Mouse (Mus musculus): Measurements from ENCODE around the gene Creld2. TPM values are rescaled to one million over a fixed set of nuclear protein-coding genes. Genes with fewer than 3 reads are reported as not detected.

Creld2 gene
- polyA plus RNA-seq, 1 experiment from 2014 or later: 94.9 TPM

DNA sequence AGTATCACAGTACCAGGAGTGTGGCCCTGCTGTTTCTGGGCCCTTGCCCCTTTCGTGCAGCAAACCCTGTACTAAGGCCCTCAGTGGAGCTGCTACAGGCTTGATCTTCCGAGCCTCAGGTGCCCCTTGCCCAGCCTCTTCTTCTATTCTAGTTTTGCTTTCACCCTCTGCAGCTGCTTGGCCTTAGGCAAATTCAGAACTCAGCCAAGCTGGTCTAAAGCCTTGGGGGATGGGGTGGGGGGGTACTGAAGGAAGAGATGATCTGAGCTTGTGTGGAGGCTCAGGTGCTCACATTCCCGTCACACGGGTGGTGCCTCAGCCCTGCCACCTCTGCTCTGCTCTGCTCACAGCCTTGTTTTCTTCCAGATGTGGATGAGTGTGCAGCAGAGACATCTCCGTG is 3.9 kb downstream of the Creld2 start:
- Histone ChIP-seq H3K36me3 (ENCODE audit: control insufficient read depth, insufficient read depth, low read length) (peaks cover 12% of the 10 kb centered on the region), H3K4me2 (ENCODE audit: low read depth, severe bottlenecking) (no peak overlapping the region), H3K27me3 (ENCODE audit: control insufficient read depth, insufficient read depth, low read length) (no peaks in the 10 kb centered on the region), H3K27ac (replicated peaks; ENCODE audit: low read depth, low read length) (no peak overlapping the region), H3K9me3 (ENCODE audit: control insufficient read depth, low read length) (no peaks in the 10 kb centered on the region), H3K4me1 (ENCODE audit: control insufficient read depth, insufficient read depth, low read length) (peaks cover 4% of the 10 kb centered on the region; the same call in 1 of the 2 replicates), H3K9ac (ENCODE audit: low read length) (no peak overlapping the region), H3K4me3 (ENCODE audit: low read depth, low read length) (no peak overlapping the region)
- 92% methylated on average over 5 of the region's 5 CpGs for WGBS
- DNase-seq (ENCODE audit: low spot score) (no peak), ATAC-seq (ENCODE audit: insufficient number of reproducible peaks, low FRiP score, low TSS enrichment, low read depth) (no peak)

DNA sequence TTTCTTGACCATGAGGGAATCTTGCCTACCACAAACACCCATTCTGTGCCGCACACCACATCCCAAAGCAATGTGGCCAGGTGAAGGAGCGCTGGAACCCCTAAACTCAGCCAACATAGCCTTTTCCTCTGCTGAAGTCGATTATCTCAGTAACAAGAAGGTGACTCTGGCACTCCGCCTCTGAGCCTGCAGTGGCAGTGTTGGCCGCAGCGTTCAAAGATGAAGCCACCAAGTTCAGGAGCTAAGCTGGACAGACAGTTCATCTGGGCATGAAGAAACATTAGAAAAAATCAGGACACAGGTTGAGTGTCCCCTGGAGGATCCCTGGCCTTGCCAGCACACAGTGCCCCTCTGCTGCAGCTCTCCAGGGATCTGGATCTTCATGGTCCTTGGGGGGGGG is 8.0 kb downstream of the Creld2 start:
- Histone ChIP-seq H3K4me1 (ENCODE audit: control insufficient read depth, insufficient read depth, low read length) (no peaks in the 10 kb centered on the region), H3K9ac (ENCODE audit: low read length) (no peak overlapping the region), H3K36me3 (ENCODE audit: control insufficient read depth, insufficient read depth, low read length) (peaks cover 10% of the 10 kb centered on the region), H3K27ac (replicated peaks; ENCODE audit: low read depth, low read length) (no peak overlapping the region), H3K4me3 (ENCODE audit: low read depth, low read length) (no peak overlapping the region), H3K4me2 (ENCODE audit: low read depth, severe bottlenecking) (no peak overlapping the region), H3K27me3 (ENCODE audit: control insufficient read depth, insufficient read depth, low read length) (no peaks in the 10 kb centered on the region), H3K9me3 (ENCODE audit: control insufficient read depth, low read length) (no peaks in the 10 kb centered on the region)
- ATAC-seq (ENCODE audit: insufficient number of reproducible peaks, low FRiP score, low TSS enrichment, low read depth): no peak
- DNase-seq (ENCODE audit: low spot score): no peak
- WGBS: 87% methylated on average over 6 of the region's 6 CpGs

DNA sequence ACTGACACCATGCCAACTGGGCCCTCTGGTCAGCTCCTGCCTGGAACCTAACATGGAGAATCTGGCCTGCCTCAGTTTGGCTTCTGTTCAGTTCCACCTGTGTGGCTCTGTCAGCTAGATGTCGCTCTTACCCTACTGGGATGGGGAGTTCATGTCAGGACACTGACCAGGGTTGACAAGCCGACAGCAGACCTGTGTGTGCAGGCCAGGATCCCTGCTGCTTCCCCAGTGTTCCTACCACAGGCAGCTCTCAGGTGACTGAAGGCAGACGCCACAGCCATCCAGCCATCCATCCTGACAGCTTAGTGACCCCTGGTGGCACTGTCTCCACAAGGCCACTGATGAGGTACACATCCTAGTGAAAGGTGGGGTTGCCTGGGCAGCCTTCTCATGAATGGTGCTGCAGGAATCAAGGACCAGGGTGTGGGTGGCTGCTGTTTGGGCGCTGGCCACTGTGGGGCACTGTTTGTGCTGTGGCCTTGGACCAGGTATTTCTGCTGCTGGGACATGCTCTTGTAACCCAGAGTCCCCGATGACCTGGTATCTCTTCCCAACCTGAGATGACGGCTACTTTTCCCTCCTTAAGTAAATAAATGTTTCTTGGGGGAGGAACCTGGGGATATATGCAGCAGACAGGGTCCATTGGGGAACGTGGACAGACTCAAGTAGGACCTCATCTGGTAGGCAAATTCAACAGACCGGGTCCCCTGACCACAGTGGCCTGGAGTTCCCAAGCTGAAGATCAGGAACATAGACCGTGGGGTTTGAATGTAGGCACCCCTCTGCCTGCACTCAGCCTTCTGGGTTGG is 8.7 kb downstream of the Creld2 start:
- peak; percentile 20; the same call in 1 of the 2 replicates for ATAC-seq (ENCODE audit: insufficient number of reproducible peaks, low FRiP score, low TSS enrichment, low read depth)
- Histone ChIP-seq H3K4me2 (ENCODE audit: low read depth, severe bottlenecking) (no peak overlapping the region), H3K27me3 (ENCODE audit: control insufficient read depth, insufficient read depth, low read length) (no peaks in the 10 kb centered on the region), H3K9me3 (ENCODE audit: control insufficient read depth, low read length) (no peaks in the 10 kb centered on the region), H3K9ac (ENCODE audit: low read length) (no peak overlapping the region), H3K36me3 (ENCODE audit: control insufficient read depth, insufficient read depth, low read length) (peaks cover 7% of the 10 kb centered on the region; the same call in 1 of the 2 replicates), H3K27ac (replicated peaks; ENCODE audit: low read depth, low read length) (no peak overlapping the region), H3K4me3 (ENCODE audit: low read depth, low read length) (no peak overlapping the region), H3K4me1 (ENCODE audit: control insufficient read depth, insufficient read depth, low read length) (no peaks in the 10 kb centered on the region)
- DNase-seq (ENCODE audit: low spot score): peak; percentile 81
- WGBS: 28% methylated on average over 9 of the region's 9 CpGs

DNA sequence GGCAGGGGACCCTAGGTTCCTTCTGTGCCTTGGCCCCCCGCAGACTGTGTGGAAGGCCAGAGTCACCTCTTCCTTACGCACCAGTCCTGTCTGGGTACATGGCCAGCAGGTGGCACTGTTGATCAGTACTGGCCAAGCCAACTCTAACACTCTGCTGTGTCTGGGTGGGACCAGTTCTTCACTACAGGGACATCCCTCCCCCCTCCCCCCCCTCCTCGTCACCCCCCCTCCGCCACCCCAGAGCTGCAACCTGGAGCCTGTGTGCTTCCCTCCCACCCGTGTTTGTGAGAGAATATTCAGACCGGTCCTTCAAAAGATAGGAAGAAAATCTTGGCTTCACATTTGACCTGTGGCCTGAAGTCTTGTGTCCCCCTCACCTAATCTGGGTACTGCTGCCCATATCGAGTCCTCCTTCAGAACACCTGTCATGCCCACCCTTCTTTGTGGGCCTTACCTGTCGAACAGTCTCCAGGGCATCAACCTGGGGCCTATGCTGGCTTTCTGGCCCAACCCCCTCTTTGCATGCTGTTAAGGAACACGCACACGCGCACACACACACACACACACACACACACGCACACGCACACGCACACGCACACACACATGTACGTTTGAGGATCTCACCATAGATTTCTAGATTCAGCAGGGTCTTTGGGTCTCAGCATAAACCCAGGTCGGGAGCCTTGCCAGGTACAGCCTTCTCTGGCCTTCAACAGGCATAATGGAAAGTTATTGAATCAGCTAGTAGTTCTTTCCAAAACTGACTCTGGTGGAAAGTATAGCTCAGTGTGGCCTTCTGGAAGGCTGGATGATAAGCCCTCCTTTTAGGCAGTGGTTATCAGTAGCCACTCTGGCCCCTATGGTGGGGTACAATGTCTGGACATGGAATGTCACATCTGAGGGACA is 9.6 kb downstream of the Creld2 start:
- Histone ChIP-seq H3K4me2 (ENCODE audit: low read depth, severe bottlenecking) (no peak overlapping the region), H3K36me3 (ENCODE audit: control insufficient read depth, insufficient read depth, low read length) (no peaks in the 10 kb centered on the region; the same call in 1 of the 2 replicates), H3K4me3 (ENCODE audit: low read depth, low read length) (no peak overlapping the region), H3K9me3 (ENCODE audit: control insufficient read depth, low read length) (no peaks in the 10 kb centered on the region), H3K4me1 (ENCODE audit: control insufficient read depth, insufficient read depth, low read length) (no peaks in the 10 kb centered on the region), H3K27ac (replicated peaks; ENCODE audit: low read depth, low read length) (no peak overlapping the region), H3K27me3 (ENCODE audit: control insufficient read depth, insufficient read depth, low read length) (no peaks in the 10 kb centered on the region), H3K9ac (ENCODE audit: low read length) (no peak overlapping the region)
- DNase-seq (ENCODE audit: low spot score) (peak; percentile 93), ATAC-seq (ENCODE audit: insufficient number of reproducible peaks, low FRiP score, low TSS enrichment, low read depth) (peak; percentile 79; the same call in 1 of the 2 replicates)
- WGBS: 57% methylated on average over 17 of the region's 17 CpGs

DNA sequence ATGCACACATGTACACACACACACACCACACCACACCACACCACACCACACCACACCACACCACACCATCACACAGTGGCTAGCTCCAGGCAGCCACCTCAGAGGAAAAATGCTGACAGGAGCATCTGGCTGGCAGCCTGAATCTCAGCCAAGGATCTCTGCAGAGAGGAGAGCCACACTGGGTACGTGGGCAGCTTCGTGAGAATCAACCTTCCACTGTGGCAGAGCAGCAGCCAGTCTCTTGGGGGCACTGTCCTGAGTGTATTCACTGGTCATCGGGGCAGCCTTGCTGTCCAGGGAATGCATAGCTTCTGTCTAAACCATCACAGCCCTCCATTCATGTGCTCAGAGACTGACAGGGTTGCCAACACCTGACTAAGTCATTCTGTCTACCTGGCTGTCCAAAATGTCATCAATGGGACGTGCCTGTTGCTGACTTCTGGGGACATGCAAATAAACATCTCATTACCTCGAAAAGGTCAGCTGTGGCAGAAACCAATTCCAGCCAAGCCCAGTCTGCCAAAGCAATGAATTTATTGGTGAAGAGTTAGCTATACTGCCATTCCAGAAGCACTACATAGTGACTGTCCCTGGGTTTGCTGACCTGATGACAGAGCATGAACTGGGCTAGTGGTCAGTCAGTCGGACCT is 10.5 kb downstream of the Creld2 start:
- Histone ChIP-seq H3K27me3 (ENCODE audit: control insufficient read depth, insufficient read depth, low read length) (no peaks in the 10 kb centered on the region), H3K4me1 (ENCODE audit: control insufficient read depth, insufficient read depth, low read length) (no peaks in the 10 kb centered on the region), H3K4me3 (ENCODE audit: low read depth, low read length) (no peak overlapping the region), H3K4me2 (ENCODE audit: low read depth, severe bottlenecking) (no peak overlapping the region), H3K27ac (replicated peaks; ENCODE audit: low read depth, low read length) (no peak overlapping the region), H3K9ac (ENCODE audit: low read length) (no peak overlapping the region), H3K36me3 (ENCODE audit: control insufficient read depth, insufficient read depth, low read length) (no peaks in the 10 kb centered on the region), H3K9me3 (ENCODE audit: control insufficient read depth, low read length) (no peaks in the 10 kb centered on the region)
- WGBS: 77% methylated on average over 6 of the region's 6 CpGs
- no peak for DNase-seq (ENCODE audit: low spot score)
- ATAC-seq (ENCODE audit: insufficient number of reproducible peaks, low FRiP score, low TSS enrichment, low read depth): no peak

DNA sequence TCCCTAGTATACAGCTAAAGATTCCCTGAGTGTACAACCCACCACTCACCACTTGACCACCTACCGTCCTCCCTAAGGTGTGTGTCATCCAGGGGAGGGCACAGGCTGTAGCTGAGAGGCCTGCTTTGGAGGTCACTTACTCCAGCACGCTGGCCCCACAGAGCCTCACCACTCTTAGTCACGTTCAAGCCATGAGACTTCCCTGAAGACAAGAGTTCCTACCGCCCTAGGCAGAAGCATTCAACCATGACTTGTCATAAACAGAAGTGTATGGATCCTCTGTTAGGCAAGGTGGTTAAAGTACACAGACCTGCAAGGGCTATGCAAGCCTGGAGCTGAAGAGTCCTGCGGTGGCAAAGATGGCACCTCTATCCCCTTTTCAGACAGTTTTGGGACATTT is 11.2 kb downstream of the Creld2 start:
- H3K4me2 ChIP-seq (ENCODE audit: low read depth, severe bottlenecking): no peak overlapping the region
- ATAC-seq (ENCODE audit: insufficient number of reproducible peaks, low FRiP score, low TSS enrichment, low read depth) (no peak), DNase-seq (ENCODE audit: low spot score) (no peak)
- H3K36me3 ChIP-seq (ENCODE audit: control insufficient read depth, insufficient read depth, low read length): no peaks in the 10 kb centered on the region
- H3K9ac ChIP-seq (ENCODE audit: low read length): no peak overlapping the region
- H3K4me3 ChIP-seq (ENCODE audit: low read depth, low read length): no peak overlapping the region
- H3K9me3 ChIP-seq (ENCODE audit: control insufficient read depth, low read length): no peaks in the 10 kb centered on the region
- no peaks in the 10 kb centered on the region for H3K27me3 ChIP-seq (ENCODE audit: control insufficient read depth, insufficient read depth, low read length)
- no peaks in the 10 kb centered on the region for H3K4me1 ChIP-seq (ENCODE audit: control insufficient read depth, insufficient read depth, low read length)
- WGBS: 78% methylated on average over 5 of the region's 5 CpGs
- no peak overlapping the region for H3K27ac ChIP-seq (replicated peaks; ENCODE audit: low read depth, low read length)

DNA sequence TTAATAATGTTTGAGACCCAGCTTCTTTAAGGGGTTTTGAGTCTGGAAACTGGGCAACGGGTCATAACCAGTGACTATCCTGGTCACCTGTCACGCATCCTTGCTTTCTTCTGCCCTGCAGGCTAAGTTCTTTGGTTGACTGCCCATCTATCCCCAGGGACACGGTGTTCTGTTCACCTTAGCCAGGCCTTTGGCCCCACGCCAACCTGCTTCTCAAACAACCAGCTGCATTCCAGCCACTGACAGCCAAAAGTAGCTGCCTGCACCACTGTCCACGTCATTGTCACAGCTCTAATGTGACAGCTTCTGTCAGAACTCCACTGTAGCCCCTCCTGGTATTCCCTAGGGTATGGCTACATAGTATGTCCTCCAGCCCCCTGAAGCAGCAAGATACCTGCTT is 12.0 kb downstream of the Creld2 start:
- Histone ChIP-seq H3K9ac (ENCODE audit: low read length) (no peak overlapping the region), H3K4me1 (ENCODE audit: control insufficient read depth, insufficient read depth, low read length) (0 out of 2 replicates have a peak, but pooled peaks cover under 1% of the 10 kb centered on the region), H3K36me3 (ENCODE audit: control insufficient read depth, insufficient read depth, low read length) (no peaks in the 10 kb centered on the region), H3K4me2 (ENCODE audit: low read depth, severe bottlenecking) (no peak overlapping the region), H3K4me3 (ENCODE audit: low read depth, low read length) (no peak overlapping the region), H3K27ac (replicated peaks; ENCODE audit: low read depth, low read length) (no peak overlapping the region), H3K9me3 (ENCODE audit: control insufficient read depth, low read length) (no peaks in the 10 kb centered on the region), H3K27me3 (ENCODE audit: control insufficient read depth, insufficient read depth, low read length) (no peaks in the 10 kb centered on the region)
- WGBS: 80% methylated on average over 5 of the region's 5 CpGs
- DNase-seq (ENCODE audit: low spot score): no peak
- no peak for ATAC-seq (ENCODE audit: insufficient number of reproducible peaks, low FRiP score, low TSS enrichment, low read depth)

DNA sequence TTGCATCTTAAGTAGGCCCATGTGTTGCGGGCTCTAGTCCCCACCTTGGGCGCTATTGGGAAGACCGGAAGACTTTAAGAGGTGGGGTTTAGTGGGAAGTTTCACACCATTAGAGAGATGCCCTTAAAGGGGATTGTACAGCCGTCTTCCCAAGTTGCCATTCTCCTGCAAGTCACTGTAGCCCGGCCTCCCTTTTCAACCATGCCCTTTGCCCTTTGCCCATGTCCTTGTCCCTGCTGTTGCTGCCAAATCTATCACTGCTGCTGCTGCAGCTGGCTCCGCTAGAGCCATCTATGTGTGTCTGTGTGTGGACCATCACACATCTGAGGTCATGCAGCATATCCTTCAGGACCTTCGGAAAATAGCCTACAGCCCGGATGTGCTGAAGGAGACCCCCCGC is 13.1 kb downstream of the Creld2 start:
- ATAC-seq (ENCODE audit: insufficient number of reproducible peaks, low FRiP score, low TSS enrichment, low read depth) (no peak), DNase-seq (ENCODE audit: low spot score) (no peak)
- Histone ChIP-seq H3K27ac (replicated peaks; ENCODE audit: low read depth, low read length) (no peak overlapping the region), H3K4me3 (ENCODE audit: low read depth, low read length) (no peak overlapping the region), H3K4me2 (ENCODE audit: low read depth, severe bottlenecking) (no peak overlapping the region), H3K4me1 (ENCODE audit: control insufficient read depth, insufficient read depth, low read length) (peaks cover 6% of the 10 kb centered on the region; the same call in 1 of the 2 replicates), H3K9me3 (ENCODE audit: control insufficient read depth, low read length) (no peaks in the 10 kb centered on the region), H3K9ac (ENCODE audit: low read length) (no peak overlapping the region), H3K36me3 (ENCODE audit: control insufficient read depth, insufficient read depth, low read length) (no peaks in the 10 kb centered on the region), H3K27me3 (ENCODE audit: control insufficient read depth, insufficient read depth, low read length) (no peaks in the 10 kb centered on the region)
- WGBS: 79% methylated on average over 9 of the region's 9 CpGs

All from limb, embryonic 11.5 days (tissue).